Mouse (Mus musculus): ENCODE measurements at regions not wholly inside any gene's neighbourhood (a gene's known extent, or its start where the extent isn't known, plus 50 kb on each side); places are given as distances from the start of the nearest gene placed in this dataset.

DNA sequence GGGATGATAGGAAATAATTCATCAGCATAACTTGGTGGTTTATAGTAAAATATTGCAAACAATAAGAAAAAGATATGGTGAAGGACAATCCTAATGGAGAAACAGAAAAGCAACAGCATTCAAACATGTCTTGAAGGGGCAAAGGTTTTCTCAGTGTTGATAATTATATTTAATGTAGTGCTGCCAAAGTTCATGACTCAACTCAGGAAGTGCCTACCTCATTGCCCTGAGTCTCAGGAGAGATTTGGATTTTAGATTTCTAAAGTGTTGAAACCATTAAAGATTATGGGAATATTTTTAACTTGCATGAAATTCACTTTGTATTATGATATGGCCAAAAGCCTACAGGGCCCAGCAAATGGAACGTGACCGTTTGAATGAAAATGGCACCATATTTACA, 1453.2 kb upstream of the Zeb2 start:
- TF ChIP-seq E2F4 (IDR thresholded peaks at IDR 0.05; ENCODE audit: insufficient read depth) (no peak), MAX (IDR thresholded peaks at IDR 0.05; ENCODE audit: low read depth) (no peak), POLR2A (IDR thresholded peaks at IDR 0.05; ENCODE audit: insufficient read length, low read depth) (no peak), POLR2AphosphoS2 (IDR thresholded peaks at IDR 0.05; ENCODE audit: insufficient read length, low read depth) (no peak), REST (IDR thresholded peaks at IDR 0.05; ENCODE audit: insufficient read depth, insufficient read length) (no peak), TCF12 (IDR thresholded peaks at IDR 0.05; ENCODE audit: insufficient read depth, poor library complexity, severe bottlenecking) (no peak), USF1 (IDR thresholded peaks at IDR 0.05; ENCODE audit: low read depth) (no peak), CEBPB (IDR thresholded peaks at IDR 0.05; ENCODE audit: insufficient read depth, poor library complexity, severe bottlenecking) (no peak)
